Mouse (Mus musculus) spleen, adult 2 months (tissue): Measurements from ENCODE around the gene Kcnh5. TPM values are rescaled to one million over a fixed set of nuclear protein-coding genes. Genes with fewer than 3 reads are reported as not detected.

Experiments used
- DNase-seq, 2 experiments: peaks; one replicate each; pipeline versions ENCODE4 v3.0.0 to v3.0.0-alpha.2; 2012 to 2021; ENCODE audit warnings: low spot score in 2 of 2, low read depth in 1 of 2
- H3K27ac ChIP-seq: fragments of 200-500 bp; 2 replicates; pipeline ENCODE4 v1.5.1; 2012; ENCODE audit warnings: low read length, inconsistent platforms; ENCODE audit not compliant: insufficient read depth
- H3K27me3 ChIP-seq: fragments of 200-500 bp; 2 replicates; pipeline ENCODE4 v1.6.1; 2012; ENCODE audit warnings: mild to moderate bottlenecking, moderate library complexity, low read length, inconsistent platforms; ENCODE audit not compliant: control insufficient read depth, insufficient read depth
- H3K36me3 ChIP-seq: fragments of 200-500 bp; 2 replicates; pipeline ENCODE4 v1.6.1; 2012; ENCODE audit warnings: mild to moderate bottlenecking, low read length, inconsistent platforms; ENCODE audit not compliant: control insufficient read depth, insufficient read depth
- H3K4me1 ChIP-seq: fragments of 200-500 bp; 2 replicates; pipeline ENCODE4 v1.6.1; 2011; ENCODE audit warnings: inconsistent platforms; ENCODE audit not compliant: control insufficient read depth, insufficient read depth, insufficient read length
- H3K4me3 ChIP-seq: fragments of 200-500 bp; 2 replicates; pipeline ENCODE4 v1.5.1; 2011; ENCODE audit warnings: mild to moderate bottlenecking, inconsistent platforms; ENCODE audit not compliant: insufficient read depth, insufficient read length; ENCODE audit errors: extremely low read depth
- CTCF ChIP-seq: fragments of 200-500 bp; IDR thresholded peaks from 2 replicates; pipeline ENCODE4 v1.5.1; 2011; ENCODE audit warnings: mild to moderate bottlenecking, inconsistent platforms; ENCODE audit not compliant: insufficient read depth, insufficient read length, insufficient replicate concordance; ENCODE audit errors: extremely low read depth
- POLR2A ChIP-seq: fragments of 200-500 bp; IDR thresholded peaks from 2 replicates; pipeline ENCODE4 v1.6.1; 2011; ENCODE audit warnings: low read depth, low read length, inconsistent platforms
- WGBS: fragments of 180-500 bp; shearing (Covaris S2); methylation state at CpG from one replicate; pipeline ENCODE4 v1.1.7; 2018; 5-methylcytosine and 5-hydroxymethylcytosine counted together
- polyA plus RNA-seq: library from polyadenylated mRNA; depleted of rRNA; stranded (reverse); fragments of >200 nt; gene quantifications from 2 replicates; pipeline ENCODE4 v1.2.3, GENCODE M21; 2012

Kcnh5 gene
- polyA plus RNA-seq, 1 experiment: not detected

GRCm38 (mm10) chr12:75175931-75176565, 1.1 kb downstream of the Kcnh5 start:
- no peak for TF ChIP-seq POLR2A
- no peak for TF ChIP-seq CTCF
- H3K27me3 ChIP-seq: peaks cover 3% of the 10 kb centered on the region; the same call in 1 of the 2 replicates
- H3K4me3 ChIP-seq: no peak overlapping the region
- no peaks in the 10 kb centered on the region for H3K36me3 ChIP-seq
- no peak overlapping the region for H3K27ac ChIP-seq
- no peak for DNase-seq
- no peaks in the 10 kb centered on the region for H3K4me1 ChIP-seq
- 14% methylated on average over 19 of the region's 19 CpGs for WGBS

- no peak for TF ChIP-seq POLR2A
- TF ChIP-seq CTCF: no peak
- Histone ChIP-seq H3K4me1 (no peaks in the 10 kb centered on the region), H3K4me3 (no peak overlapping the region), H3K27me3 (no peaks in the 10 kb centered on the region), H3K27ac (no peak overlapping the region), H3K36me3 (no peaks in the 10 kb centered on the region)
- WGBS: 21% methylated on average over 2 of the region's 2 CpGs
- DNase-seq: no peak
Measured at GRCm38 (mm10) chr12:75170970-75171369, 6.2 kb downstream of the Kcnh5 start.

- no peak for TF ChIP-seq CTCF
- TF ChIP-seq POLR2A: no peak
- WGBS: 92% methylated on average over 2 of the region's 2 CpGs
- H3K36me3 ChIP-seq: no peaks in the 10 kb centered on the region
Measured at GRCm38 (mm10) chr12:75153076-75153568, 24.0 kb downstream of the Kcnh5 start.

GRCm38 (mm10) chr12:75139792-75140191, 37.3 kb downstream of the Kcnh5 start:
- WGBS: 86% methylated on average over 1 of the region's 1 CpGs
- Histone ChIP-seq H3K4me1 (no peaks in the 10 kb centered on the region), H3K27me3 (no peaks in the 10 kb centered on the region), H3K27ac (no peak overlapping the region), H3K4me3 (no peak overlapping the region), H3K36me3 (no peaks in the 10 kb centered on the region)
- no peak for TF ChIP-seq POLR2A
- no peak for TF ChIP-seq CTCF
- no peak for DNase-seq

More at GRCm38 (mm10) chr12:75153076-75153568, 24.0 kb downstream of the Kcnh5 start:
- no peak overlapping the region for H3K4me3 ChIP-seq
- no peaks in the 10 kb centered on the region for H3K27me3 ChIP-seq
- H3K4me1 ChIP-seq: no peaks in the 10 kb centered on the region
- H3K27ac ChIP-seq: no peak overlapping the region
- no peak for DNase-seq

- WGBS: 81% methylated on average over 5 of the region's 5 CpGs
- no peak overlapping the region for H3K4me3 ChIP-seq
- H3K36me3 ChIP-seq: no peaks in the 10 kb centered on the region
- no peak overlapping the region for H3K27ac ChIP-seq
- no peak for TF ChIP-seq POLR2A
- TF ChIP-seq CTCF: no peak
- no peaks in the 10 kb centered on the region for H3K27me3 ChIP-seq
- no peak for DNase-seq
- H3K4me1 ChIP-seq: no peaks in the 10 kb centered on the region
Measured at GRCm38 (mm10) chr12:75091921-75092320, 85.2 kb downstream of the Kcnh5 start.

- Histone ChIP-seq H3K36me3 (no peaks in the 10 kb centered on the region), H3K27ac (no peak overlapping the region), H3K4me1 (no peaks in the 10 kb centered on the region), H3K4me3 (no peak overlapping the region), H3K27me3 (no peaks in the 10 kb centered on the region)
- TF ChIP-seq CTCF: no peak
- no peak for TF ChIP-seq POLR2A
- DNase-seq: no peak
- WGBS: 95% methylated on average over 1 of the region's 1 CpGs
Measured at GRCm38 (mm10) chr12:75090957-75091356, 86.2 kb downstream of the Kcnh5 start.

- H3K4me3 ChIP-seq: no peak overlapping the region
- 65% methylated on average over 5 of the region's 5 CpGs for WGBS
- H3K27me3 ChIP-seq: no peaks in the 10 kb centered on the region
- H3K27ac ChIP-seq: no peak overlapping the region
- no peaks in the 10 kb centered on the region for H3K4me1 ChIP-seq
- H3K36me3 ChIP-seq: no peaks in the 10 kb centered on the region
- TF ChIP-seq POLR2A: no peak
- TF ChIP-seq CTCF: no peak
- DNase-seq: no peak
Measured at GRCm38 (mm10) chr12:75077175-75077574, 100.0 kb downstream of the Kcnh5 start.

GRCm38 (mm10) chr12:75071043-75071442, 106.1 kb downstream of the Kcnh5 start:
- H3K36me3 ChIP-seq: no peaks in the 10 kb centered on the region
- no peaks in the 10 kb centered on the region for H3K27me3 ChIP-seq
- H3K4me3 ChIP-seq: no peak overlapping the region
- H3K27ac ChIP-seq: no peak overlapping the region
- no peaks in the 10 kb centered on the region for H3K4me1 ChIP-seq
- WGBS: 96% methylated on average over 2 of the region's 2 CpGs
- DNase-seq: no peak
- no peak for TF ChIP-seq POLR2A
- TF ChIP-seq CTCF: no peak
